Mouse (Mus musculus) lung, adult 2 months (tissue): ENCODE data around the gene Sfmbt1. TPM values are rescaled to one million over a fixed set of nuclear protein-coding genes. Genes with fewer than 3 reads are reported as not detected.

ENCODE experiments used
- DNase-seq: peaks from one replicate; pipeline ENCODE4 v3.0.0; 2022
- H3K4me1 ChIP-seq: fragments of 200-500 bp; 2 replicates; pipeline ENCODE4 v1.6.1; 2011; ENCODE audit warnings: low read length; ENCODE audit not compliant: control insufficient read depth, insufficient read depth
- H3K4me3 ChIP-seq: fragments of 200-500 bp; replicated peaks from 2 replicates; pipeline ENCODE3; 2011; ENCODE audit warnings: low read depth, mild to moderate bottlenecking, control low read depth, low read length; ENCODE audit errors: extremely low read depth
- CTCF ChIP-seq: fragments of 200-500 bp; IDR thresholded peaks from 2 replicates; pipeline ENCODE4 v1.5.1; 2011; ENCODE audit warnings: mild to moderate bottlenecking, low read length, control low read depth; ENCODE audit not compliant: insufficient read depth
- POLR2A ChIP-seq: fragments of 200-500 bp; IDR thresholded peaks from 2 replicates; pipeline ENCODE4 v1.6.1; 2011; ENCODE audit warnings: low read depth, mild to moderate bottlenecking, control low read depth, low read length, borderline replicate concordance; ENCODE audit errors: extremely low read depth
- WGBS: fragments of 180-500 bp; shearing (Covaris S2); methylation state at CpG from one replicate; pipeline ENCODE4 v1.1.7; 2018; 5-methylcytosine and 5-hydroxymethylcytosine counted together
- polyA plus RNA-seq: library from polyadenylated mRNA; depleted of rRNA; stranded (reverse); fragments of >200 nt; gene quantifications from 2 replicates; pipeline ENCODE4 v1.2.3, GENCODE M21; 2012; rRNA removed

The Sfmbt1 gene
- polyA plus RNA-seq, 1 experiment, result 1.8 TPM

GRCm38 (mm10) chr14:30867042-30867441 lies 152.4 kb downstream of the Sfmbt1 start:
- peaks cover 20% of the 10 kb centered on the region for H3K4me1 ChIP-seq
- 20% methylated on average over 5 of the region's 5 CpGs for WGBS
- peak; percentile 72 for DNase-seq
- no peak overlapping the region for H3K4me3 ChIP-seq
- TF ChIP-seq POLR2A (no peak), CTCF (peak; percentile 96)

DNA sequence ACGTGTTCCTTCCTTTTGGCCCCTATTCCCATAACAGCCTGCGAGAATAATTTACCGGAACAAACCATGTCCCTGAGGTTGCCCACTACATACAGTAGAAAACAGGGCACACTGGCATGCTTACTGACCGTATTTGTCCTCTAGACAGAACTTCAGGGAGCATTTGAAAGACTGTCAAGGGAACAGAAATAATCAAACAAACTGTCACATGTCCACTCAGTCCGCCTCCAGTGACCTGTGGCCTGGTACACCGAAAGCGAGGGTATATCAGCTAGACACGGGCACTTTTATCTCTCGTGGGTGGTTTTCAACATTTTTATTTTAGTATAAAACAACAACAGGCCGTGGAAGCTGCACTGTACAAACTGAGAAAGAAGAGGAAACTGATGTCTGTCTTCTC lies 154.2 kb downstream of the Sfmbt1 start:
- TF ChIP-seq CTCF, result no peak
- no peak for TF ChIP-seq POLR2A
- Histone ChIP-seq H3K4me3 (no peak overlapping the region), H3K4me1 (peaks cover 17% of the 10 kb centered on the region)
- DNase-seq, result no peak
- 76% methylated on average over 10 of the region's 10 CpGs for WGBS

- Histone ChIP-seq H3K4me1 (peaks cover 17% of the 10 kb centered on the region), H3K4me3 (no peak overlapping the region)
- peak; percentile 49 for DNase-seq
- no peak for TF ChIP-seq POLR2A
- no peak for TF ChIP-seq CTCF
- 68% methylated on average over 8 of the region's 8 CpGs for WGBS
Observed at GRCm38 (mm10) chr14:30869391-30869801, 154.7 kb downstream of the Sfmbt1 start.

DNA sequence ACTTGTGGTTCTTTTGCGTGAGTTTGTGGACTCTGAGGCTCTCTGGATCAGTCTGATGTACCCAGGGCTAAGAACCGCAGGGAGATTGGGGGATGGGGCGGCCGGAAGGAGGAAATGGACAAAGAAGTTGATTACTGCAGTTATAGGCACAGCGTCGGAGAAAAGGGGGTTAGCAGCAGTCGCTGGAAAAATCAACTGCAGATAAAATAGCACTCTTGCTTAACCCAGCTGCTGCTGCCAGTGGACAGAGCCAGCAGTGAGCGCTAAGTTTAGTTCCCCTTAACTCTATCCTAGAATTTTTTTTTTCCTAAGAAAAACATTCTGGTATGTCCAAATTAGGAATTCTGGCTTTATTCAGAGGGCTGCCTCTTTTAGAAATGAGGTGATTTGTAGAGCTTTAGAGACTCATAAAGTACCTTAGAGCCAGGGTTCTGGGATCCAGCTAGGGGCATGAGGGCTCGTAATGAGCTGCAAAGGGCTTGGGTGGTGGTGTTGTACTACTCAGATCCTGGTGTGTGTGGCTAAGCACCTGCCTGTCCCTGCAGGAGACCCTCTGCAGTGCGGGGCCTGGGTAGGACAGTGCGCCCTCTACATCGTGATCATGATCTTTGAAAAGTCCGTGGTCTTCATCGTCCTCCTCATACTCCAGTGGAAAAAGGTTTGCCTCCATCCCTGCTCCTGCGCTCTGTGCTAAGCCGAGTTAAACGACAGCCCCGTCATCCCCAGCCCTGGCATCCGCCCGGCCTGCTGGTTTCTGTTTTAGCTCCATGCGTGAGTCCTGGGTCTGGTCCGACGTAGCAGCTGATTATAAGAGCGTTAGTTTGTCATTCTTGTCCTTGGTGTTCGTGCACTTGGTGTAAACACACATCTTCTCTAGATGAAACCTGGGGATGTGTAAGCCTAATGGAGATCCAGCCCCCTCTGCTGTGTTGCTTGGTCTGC lies 155.8 kb downstream of the Sfmbt1 start:
- no peak for DNase-seq
- TF ChIP-seq POLR2A, result no peak
- no peak for TF ChIP-seq CTCF
- 64% methylated on average over 25 of the region's 25 CpGs for WGBS

More for the DNA sequence above, 155.8 kb downstream of the Sfmbt1 start:
- H3K4me3 ChIP-seq, result no peak overlapping the region
- peaks cover 18% of the 10 kb centered on the region for H3K4me1 ChIP-seq

Other genes starting within 250 kb of the Sfmbt1 start
- 31.1 and 36.5 TPM in 2 replicates for gene Dcp1a, start 235.3 kb upstream of the Sfmbt1 start, polyA plus RNA-seq
- gene Cacna1d, start 223.4 kb upstream of the Sfmbt1 start, polyA plus RNA-seq, result 20.7 and 26.2 TPM in 2 replicates
- 223 and 271 TPM in 2 replicates for gene Tkt, start 166.5 kb upstream of the Sfmbt1 start, polyA plus RNA-seq
- gene Prkcd, start 88.6 kb upstream of the Sfmbt1 start, polyA plus RNA-seq, result 111 and 134 TPM in 2 replicates
- gene Rft1, start 60.5 kb upstream of the Sfmbt1 start, polyA plus RNA-seq, result 10.1 and 18.7 TPM in 2 replicates
- gene Tmem110, start 110.7 kb downstream of the Sfmbt1 start, polyA plus RNA-seq, result 40.6 and 43.7 TPM in 2 replicates
- 44.8 and 50.3 TPM in 2 replicates for gene Mustn1, start 164.4 kb downstream of the Sfmbt1 start, polyA plus RNA-seq
- gene Itih4, start 171.6 kb downstream of the Sfmbt1 start, polyA plus RNA-seq, result 37.7 and 43.4 TPM in 2 replicates
- gene Itih3, start 208.9 kb downstream of the Sfmbt1 start, polyA plus RNA-seq, result 0.87 and 1.1 TPM in 2 replicates
- gene Itih1, start 228.4 kb downstream of the Sfmbt1 start, polyA plus RNA-seq, result 1.1 and 1.4 TPM in 2 replicates
- 3.6 and 3.8 TPM in 2 replicates for gene Nek4, start 236.5 kb downstream of the Sfmbt1 start, polyA plus RNA-seq